Mouse (Mus musculus) stomach, adult 2 months (tissue): ENCODE results near the gene Plpp2. TPM values are rescaled to one million over a fixed set of nuclear protein-coding genes. Genes with fewer than 3 reads are reported as not detected.

Experiments
- polyA plus RNA-seq: library from polyadenylated mRNA; depleted of rRNA; stranded (reverse); fragments of >200 nt; gene quantifications from 2 replicates; pipeline ENCODE4 v1.2.3, GENCODE M21; 2012; rRNA removed

Gene Plpp2
- polyA plus RNA-seq, result 78.7 and 106 TPM in 2 replicates

DNA sequence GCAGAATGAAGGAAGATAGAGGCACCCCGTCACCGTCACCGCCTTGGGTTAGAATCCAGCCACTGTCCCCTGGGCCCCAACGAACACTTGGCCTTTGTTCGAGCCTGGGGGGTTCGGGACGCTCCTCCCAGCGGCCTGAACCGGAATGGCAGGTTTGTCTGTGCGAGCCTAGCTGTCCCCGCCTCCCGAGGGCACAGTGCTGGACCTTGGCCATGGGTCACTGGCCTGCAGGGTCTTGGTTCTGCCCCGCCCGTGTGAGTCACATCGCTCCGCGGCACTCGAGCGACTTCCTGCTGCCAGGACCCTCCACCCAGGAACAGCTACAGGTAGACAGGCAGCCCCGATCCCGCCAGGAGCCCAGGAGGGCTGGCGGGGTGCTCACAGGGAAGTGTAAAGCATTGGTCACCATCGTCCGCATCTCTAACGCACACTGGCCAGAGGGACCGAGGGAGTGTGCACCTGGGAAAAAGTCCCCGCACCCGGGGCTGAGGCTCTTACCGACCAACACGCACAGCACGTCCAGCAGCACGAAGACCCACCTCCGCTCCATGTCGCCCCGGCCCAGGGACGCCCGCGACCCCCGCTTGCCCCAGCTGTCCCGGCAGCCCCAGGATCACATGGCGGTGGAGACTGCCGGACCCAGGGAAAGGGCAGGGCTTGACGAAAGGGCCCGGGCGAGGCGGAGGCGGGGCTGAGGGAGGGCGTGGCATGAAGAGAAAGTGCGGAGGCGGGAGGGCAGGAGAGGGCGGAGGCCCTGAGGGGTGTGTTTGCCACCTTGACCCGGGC, at the start of gene Plpp2:
TSS of gene Plpp2 (minus strand) at position 671 of the 786 bp plus-strand sequence.

DNA sequence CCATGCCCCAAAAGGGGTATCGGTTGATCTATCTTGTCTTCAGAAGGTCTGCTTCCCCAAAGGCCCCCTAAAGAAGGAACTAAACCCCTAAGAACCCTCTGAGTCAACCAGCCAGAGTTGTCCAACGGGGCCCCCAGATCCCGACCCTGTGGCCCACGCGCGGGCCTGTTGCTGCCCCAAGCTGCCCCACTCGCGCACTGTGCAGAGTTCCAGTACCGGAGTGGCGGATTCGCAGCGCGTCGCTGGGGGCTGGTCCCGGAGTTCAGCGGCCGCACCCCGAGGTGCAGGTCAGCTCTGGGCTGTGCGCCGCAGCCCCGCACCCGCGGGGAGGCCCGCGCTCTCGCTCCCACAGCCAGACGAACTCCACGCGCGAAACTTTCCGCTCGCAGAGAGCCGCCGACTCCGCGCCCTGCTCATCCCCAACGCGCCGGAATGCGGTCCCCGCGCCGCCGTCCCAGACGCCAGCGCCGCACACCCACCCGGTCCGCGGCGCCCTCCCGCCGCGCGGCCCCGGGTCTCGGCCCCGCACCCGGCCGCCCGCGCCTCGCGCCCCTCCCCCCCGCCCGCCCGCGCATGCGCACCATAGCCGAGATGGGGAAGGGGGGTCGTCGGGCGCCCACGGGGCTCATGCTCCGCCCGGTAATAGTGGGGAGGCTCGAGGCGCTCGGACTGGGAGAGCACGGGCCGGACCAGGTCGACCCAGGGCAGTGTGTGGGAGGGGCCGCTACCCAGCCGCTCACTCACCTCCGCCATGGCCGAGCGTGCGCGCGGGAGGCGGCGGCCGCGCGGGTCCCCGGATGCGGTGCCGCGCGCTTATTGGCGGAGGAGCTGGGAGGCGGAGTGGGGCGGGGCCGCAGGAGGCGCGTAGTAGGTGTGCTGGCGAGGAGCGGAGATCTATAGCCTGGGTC, 21.0 kb upstream of the Plpp2 start, which contains the start of gene Mier2:
TSS of gene Mier2 (minus strand) at position 870 of the 908 bp plus-strand sequence.

Other genes with a start within 250 kb of the Plpp2 start
- gene Vmn2r82, start 177.3 kb downstream of the Plpp2 start, polyA plus RNA-seq, result not detected in 2 replicates
- gene Vmn2r83, start 65.1 kb downstream of the Plpp2 start, polyA plus RNA-seq, result not detected in 2 replicates
- gene Mier2, start 21.4 kb upstream of the Plpp2 start, polyA plus RNA-seq, result 60.5 and 88.5 TPM in 2 replicates
- not detected in 2 replicates for gene Theg, start 53.5 kb upstream of the Plpp2 start, polyA plus RNA-seq
- 0.13 and 0.18 TPM in 2 replicates for gene C2cd4c, start 80.2 kb upstream of the Plpp2 start, polyA plus RNA-seq
- gene Shc2, start 104.1 kb upstream of the Plpp2 start, polyA plus RNA-seq, result 1.6 TPM in 2 replicates
- gene Odf3l2, start 111.9 kb upstream of the Plpp2 start, polyA plus RNA-seq, result not detected in 2 replicates
- gene Madcam1, start 130.8 kb upstream of the Plpp2 start, polyA plus RNA-seq, result 2.3 and 3.5 TPM in 2 replicates
- gene Tpgs1, start 135.6 kb upstream of the Plpp2 start, polyA plus RNA-seq, result 46.3 and 70.6 TPM in 2 replicates
- 128 and 187 TPM in 2 replicates for gene Cdc34, start 148.4 kb upstream of the Plpp2 start, polyA plus RNA-seq
- 0.40 and 0.49 TPM in 2 replicates for gene Gzmm, start 155.2 kb upstream of the Plpp2 start, polyA plus RNA-seq
- gene Bsg, start 170.7 kb upstream of the Plpp2 start, polyA plus RNA-seq, result 297 and 403 TPM in 2 replicates
- gene Hcn2, start 182.8 kb upstream of the Plpp2 start, polyA plus RNA-seq, result 4.5 and 13.1 TPM in 2 replicates
- 31.4 and 34.4 TPM in 2 replicates for gene Polrmt, start 212.8 kb upstream of the Plpp2 start, polyA plus RNA-seq
- gene Fgf22, start 221.3 kb upstream of the Plpp2 start, polyA plus RNA-seq, result 1.4 and 3.3 TPM in 2 replicates
- 95.5 and 175 TPM in 2 replicates for gene Rnf126, start 233.2 kb upstream of the Plpp2 start, polyA plus RNA-seq
- 20.3 and 35.5 TPM in 2 replicates for gene Fstl3, start 243.5 kb upstream of the Plpp2 start, polyA plus RNA-seq